Mouse (Mus musculus) limb, embryonic 14.5 days (tissue): ENCODE data around the gene Egfr. TPM values are rescaled to one million over a fixed set of nuclear protein-coding genes. Genes with fewer than 3 reads are reported as not detected.

Source experiments
- ATAC-seq: fragments of 200-750 bp; cut with Nextera tagmentation; 2 replicates; pipeline ENCODE4 v1.8.0; 2017; ENCODE audit warnings: low read depth, moderate number of reproducible peaks, moderate TSS enrichment; ENCODE audit not compliant: low FRiP score
- DNase-seq: peaks from one replicate; pipeline ENCODE4 v3.0.0-alpha.2; 2015; ENCODE audit warnings: low spot score
- H3K27ac ChIP-seq: fragments of 300-500 bp; sonication (generic); replicated peaks from 2 replicates; pipeline ENCODE4 v1.5.1; 2014; ENCODE audit warnings: low read depth, mild to moderate bottlenecking, low read length, moderate library complexity, mixed read lengths
- H3K27me3 ChIP-seq: fragments of 300-500 bp; sonication (generic); 2 replicates; pipeline ENCODE4 v1.6.1; 2014; ENCODE audit warnings: low read length, mixed read lengths; ENCODE audit not compliant: control insufficient read depth, insufficient read depth
- H3K36me3 ChIP-seq: fragments of 300-500 bp; sonication (generic); 2 replicates; pipeline ENCODE4 v1.6.1; 2014; ENCODE audit warnings: mild to moderate bottlenecking, low read length, moderate library complexity, mixed read lengths; ENCODE audit not compliant: control insufficient read depth, insufficient read depth
- H3K4me1 ChIP-seq: fragments of 300-500 bp; sonication (generic); 2 replicates; pipeline ENCODE4 v1.6.1; 2014; ENCODE audit warnings: antibody characterized with exemption, low read length, mixed read lengths; ENCODE audit not compliant: control insufficient read depth, insufficient read depth
- H3K4me2 ChIP-seq: fragments of 300-500 bp; sonication (generic); replicated peaks from 2 replicates; pipeline ENCODE4 v1.6.1; 2014; ENCODE audit warnings: low read depth, mild to moderate bottlenecking, low read length, moderate library complexity; ENCODE audit not compliant: severe bottlenecking
- H3K4me3 ChIP-seq: fragments of 300-500 bp; sonication (generic); replicated peaks from 2 replicates; pipeline ENCODE4 v1.5.1; 2014; ENCODE audit warnings: low read length
- H3K9ac ChIP-seq: fragments of 300-500 bp; sonication (generic); 2 replicates; pipeline ENCODE4 v1.6.1; 2014; ENCODE audit warnings: mild to moderate bottlenecking, low read depth, low read length, moderate library complexity; ENCODE audit not compliant: severe bottlenecking
- H3K9me3 ChIP-seq: fragments of 300-500 bp; sonication (generic); 2 replicates; pipeline ENCODE4 v1.6.1; 2016; ENCODE audit warnings: low read length; ENCODE audit not compliant: control insufficient read depth
- POLR2A ChIP-seq: fragments of 200-500 bp; IDR thresholded peaks from 2 replicates; pipeline ENCODE4 v1.8.0; 2012; ENCODE audit warnings: inconsistent platforms, mild to moderate bottlenecking, moderate library complexity, borderline replicate concordance; ENCODE audit not compliant: insufficient read depth, insufficient read length; ENCODE audit errors: extremely low read depth
- WGBS: fragments of 180-500 bp; shearing (Covaris S2); extraction: QIAGEN DNeasy Blood & Tissue Kit; methylation state at CpG from one replicate; pipeline ENCODE4 v1.1.7; 2014; 5-methylcytosine and 5-hydroxymethylcytosine counted together
- polyA plus RNA-seq, 2 experiments: library from polyadenylated mRNA; depleted of rRNA in 1 of 2; stranded (reverse) in 1 of 2; unstranded in 1 of 2; fragments of >200 nt; fragmentation: Nextera tagmentation in 1 of 2; extraction: Ambion mirVana in 1 of 2; gene quantifications; 2 replicates each; pipeline versions ENCODE4 v1.2.1 to v1.2.3; 2012 to 2014

Gene Egfr
- polyA plus RNA-seq, 2 experiments: 19.8 to 35.8 TPM

DNA sequence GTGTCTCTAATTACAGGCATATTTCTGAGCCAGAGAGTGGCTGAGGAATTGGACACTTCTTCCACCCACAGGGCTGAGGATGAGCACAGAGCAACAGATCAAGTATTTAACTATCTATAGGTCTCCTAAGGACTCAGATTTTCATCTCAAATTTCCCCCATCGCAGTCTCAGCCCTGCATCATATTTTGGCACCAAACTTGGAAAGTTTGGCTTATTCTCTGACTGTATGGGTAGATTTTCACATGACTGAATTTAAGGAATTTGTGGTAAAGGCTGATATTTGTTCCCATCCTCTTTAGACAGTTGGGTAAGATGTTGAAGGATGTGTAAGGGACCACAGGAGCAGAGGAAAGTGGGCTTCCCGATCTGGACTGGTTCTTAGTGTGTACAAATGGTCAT is 145.7 kb downstream of the Egfr start:
- ATAC-seq (no peak), DNase-seq (no peak)
- no peak for TF ChIP-seq POLR2A
- Histone ChIP-seq H3K27me3 (no peaks in the 10 kb centered on the region), H3K36me3 (peaks cover 20% of the 10 kb centered on the region), H3K27ac (no peak overlapping the region), H3K4me1 (peaks cover 18% of the 10 kb centered on the region; the same call in 1 of the 2 replicates), H3K9me3 (no peaks in the 10 kb centered on the region), H3K9ac (no peak overlapping the region), H3K4me3 (no peak overlapping the region), H3K4me2 (no peak overlapping the region)
- 83% methylated on average over 2 of the region's 2 CpGs for WGBS

DNA sequence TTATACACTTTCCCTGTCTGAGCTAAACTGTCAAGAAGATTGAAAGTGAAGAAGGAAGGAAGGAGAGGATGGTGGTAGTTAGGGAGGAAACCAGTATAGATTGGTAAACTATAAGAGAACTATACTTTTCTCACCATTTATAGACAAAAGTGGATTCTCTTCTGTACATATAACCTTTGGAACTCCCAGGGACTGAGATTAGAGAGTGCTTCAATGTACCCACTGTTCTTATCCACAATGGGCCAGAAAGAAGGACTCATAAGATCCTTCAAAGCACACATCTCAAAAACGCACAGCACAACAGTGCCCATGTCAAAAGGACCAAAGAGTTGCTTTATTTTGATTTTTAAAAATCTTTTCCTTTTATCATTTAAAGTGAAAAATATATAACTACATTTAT is 148.2 kb downstream of the Egfr start:
- no peak overlapping the region for H3K4me2 ChIP-seq
- peaks cover 22% of the 10 kb centered on the region for H3K4me1 ChIP-seq
- no peak overlapping the region for H3K9ac ChIP-seq
- no peaks in the 10 kb centered on the region for H3K27me3 ChIP-seq
- DNase-seq: no peak
- no peak overlapping the region for H3K27ac ChIP-seq
- H3K36me3 ChIP-seq: peaks cover 20% of the 10 kb centered on the region
- no peaks in the 10 kb centered on the region for H3K9me3 ChIP-seq
- no peak for TF ChIP-seq POLR2A
- ATAC-seq: no peak
- WGBS: 88% methylated on average over 1 of the region's 1 CpGs
- no peak overlapping the region for H3K4me3 ChIP-seq

DNA sequence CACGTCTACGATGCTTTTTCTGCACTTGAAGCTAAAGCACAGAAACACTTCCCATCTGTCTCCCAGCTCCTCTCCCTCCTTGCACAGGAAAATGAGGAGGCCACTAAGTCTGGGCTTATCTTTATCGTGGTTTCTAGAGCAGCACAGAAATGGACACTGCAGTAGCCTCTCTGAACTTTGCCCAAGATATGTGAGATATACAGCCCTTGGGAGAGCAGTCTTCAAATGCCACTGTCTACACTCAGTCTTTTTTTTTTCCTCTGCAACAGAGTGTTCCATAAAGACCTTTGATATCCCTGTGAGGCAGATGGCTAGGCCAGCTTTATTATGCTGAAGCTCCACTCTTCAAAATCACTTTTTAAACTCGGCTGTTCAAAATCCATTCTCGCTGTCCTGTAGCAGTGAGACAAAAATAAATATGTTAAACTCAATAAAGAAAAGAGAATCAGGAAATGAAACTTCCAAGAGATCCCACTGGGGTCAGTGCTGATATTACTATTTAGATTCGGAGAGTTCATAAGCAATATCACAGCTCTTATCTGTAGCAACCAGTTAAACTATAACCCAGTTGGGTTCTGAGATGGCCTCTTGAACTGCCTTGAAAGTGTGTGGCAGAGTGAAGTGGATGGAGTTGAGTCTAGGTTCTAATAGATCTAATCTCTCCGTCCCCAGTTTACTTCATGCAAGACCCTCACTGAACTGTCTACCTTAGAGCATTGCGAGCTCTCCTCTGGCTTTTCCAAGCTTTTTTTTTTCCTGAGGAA is 148.8 kb downstream of the Egfr start:
- Histone ChIP-seq H3K4me2 (no peak overlapping the region), H3K27me3 (no peaks in the 10 kb centered on the region), H3K27ac (no peak overlapping the region), H3K9ac (no peak overlapping the region), H3K4me1 (peaks cover 18% of the 10 kb centered on the region), H3K36me3 (peaks cover 20% of the 10 kb centered on the region), H3K9me3 (no peaks in the 10 kb centered on the region), H3K4me3 (no peak overlapping the region)
- ATAC-seq: no peak
- no peak for DNase-seq
- 80% methylated on average over 8 of the region's 8 CpGs for WGBS
- no peak for TF ChIP-seq POLR2A

DNA sequence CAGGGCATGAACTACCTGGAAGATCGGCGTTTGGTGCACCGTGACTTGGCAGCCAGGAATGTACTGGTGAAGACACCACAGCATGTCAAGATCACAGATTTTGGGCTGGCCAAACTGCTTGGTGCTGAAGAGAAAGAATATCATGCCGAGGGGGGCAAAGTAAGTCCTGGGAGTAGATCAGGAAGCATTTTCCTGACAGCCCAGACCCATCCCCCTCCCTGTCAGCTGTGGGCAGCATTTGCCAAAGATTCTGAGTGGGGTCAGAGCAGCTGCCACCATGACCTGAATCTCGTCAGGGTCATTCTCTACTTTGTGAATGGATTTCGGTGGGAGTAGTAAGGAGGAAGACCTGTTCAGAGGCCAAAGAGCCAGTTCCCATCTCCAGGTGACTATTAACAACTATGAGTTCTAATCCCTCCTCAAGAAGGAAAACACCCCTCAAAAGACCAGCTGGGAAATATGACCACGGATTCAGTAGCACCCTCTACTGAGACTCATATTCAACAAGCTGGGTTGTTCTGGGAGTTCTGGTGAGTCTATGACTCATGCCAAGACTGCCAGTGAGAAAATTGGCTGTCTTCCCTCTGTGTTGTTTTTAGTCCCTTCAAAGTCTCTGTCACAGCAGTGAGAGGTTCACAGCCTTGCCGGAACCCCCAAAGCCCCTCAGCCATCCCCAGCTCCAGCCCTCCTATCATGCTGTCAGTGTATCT is 152.5 kb downstream of the Egfr start:
- ATAC-seq (0 out of 2 replicates have a peak, but pooled peaks have one; percentile 25), DNase-seq (peak; percentile 61)
- no peak overlapping the region for H3K9ac ChIP-seq
- H3K4me2 ChIP-seq: no peak overlapping the region
- H3K27me3 ChIP-seq: no peaks in the 10 kb centered on the region
- WGBS: 65% methylated on average over 8 of the region's 8 CpGs
- no peak overlapping the region for H3K4me3 ChIP-seq
- H3K9me3 ChIP-seq: no peaks in the 10 kb centered on the region
- H3K36me3 ChIP-seq: peaks cover 25% of the 10 kb centered on the region
- peaks cover 18% of the 10 kb centered on the region for H3K4me1 ChIP-seq
- TF ChIP-seq POLR2A: no peak
- no peak overlapping the region for H3K27ac ChIP-seq

DNA sequence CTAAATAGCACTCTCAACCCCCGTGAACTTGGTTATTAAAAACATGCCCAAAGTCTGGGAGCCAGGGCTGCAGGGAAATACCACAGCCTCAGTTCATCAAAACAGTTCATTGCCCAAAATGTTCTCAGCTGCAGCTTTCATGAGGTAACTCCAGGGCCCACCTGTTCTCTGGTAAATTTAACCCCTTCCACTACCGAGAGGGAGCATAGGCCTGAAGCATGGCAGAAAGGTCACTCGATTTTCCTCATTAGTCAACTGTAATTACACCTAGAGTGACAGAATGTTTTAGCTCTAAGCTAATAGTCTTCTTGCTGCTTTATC is 153.0 kb downstream of the Egfr start:
- 32% methylated on average over 3 of the region's 3 CpGs for WGBS
- no peak overlapping the region for H3K27ac ChIP-seq
- H3K9ac ChIP-seq: no peak overlapping the region
- no peaks in the 10 kb centered on the region for H3K9me3 ChIP-seq
- peaks cover 18% of the 10 kb centered on the region for H3K4me1 ChIP-seq
- no peak overlapping the region for H3K4me3 ChIP-seq
- no peak for TF ChIP-seq POLR2A
- H3K27me3 ChIP-seq: no peaks in the 10 kb centered on the region
- no peak overlapping the region for H3K4me2 ChIP-seq
- ATAC-seq (peak; percentile 64; the same call in 1 of the 2 replicates), DNase-seq (no peak)
- peaks cover 28% of the 10 kb centered on the region for H3K36me3 ChIP-seq
